Mouse (Mus musculus) T-helper 17 cell (primary cell): ENCODE data around the gene Upk3a.

ENCODE experiments used
- in situ Hi-C, 2 experiments: fragments of 300-600 bp; cut with MboI, MseI; formaldehyde crosslinking; loops; 1 replicate in 1 of 2; 2 replicates in 1 of 2; pipeline ENCODE4 v1.15.1; 2025; ENCODE audit warnings: high pct_unique_total_duplicates in 2 of 2

Gene Upk3a

DNA sequence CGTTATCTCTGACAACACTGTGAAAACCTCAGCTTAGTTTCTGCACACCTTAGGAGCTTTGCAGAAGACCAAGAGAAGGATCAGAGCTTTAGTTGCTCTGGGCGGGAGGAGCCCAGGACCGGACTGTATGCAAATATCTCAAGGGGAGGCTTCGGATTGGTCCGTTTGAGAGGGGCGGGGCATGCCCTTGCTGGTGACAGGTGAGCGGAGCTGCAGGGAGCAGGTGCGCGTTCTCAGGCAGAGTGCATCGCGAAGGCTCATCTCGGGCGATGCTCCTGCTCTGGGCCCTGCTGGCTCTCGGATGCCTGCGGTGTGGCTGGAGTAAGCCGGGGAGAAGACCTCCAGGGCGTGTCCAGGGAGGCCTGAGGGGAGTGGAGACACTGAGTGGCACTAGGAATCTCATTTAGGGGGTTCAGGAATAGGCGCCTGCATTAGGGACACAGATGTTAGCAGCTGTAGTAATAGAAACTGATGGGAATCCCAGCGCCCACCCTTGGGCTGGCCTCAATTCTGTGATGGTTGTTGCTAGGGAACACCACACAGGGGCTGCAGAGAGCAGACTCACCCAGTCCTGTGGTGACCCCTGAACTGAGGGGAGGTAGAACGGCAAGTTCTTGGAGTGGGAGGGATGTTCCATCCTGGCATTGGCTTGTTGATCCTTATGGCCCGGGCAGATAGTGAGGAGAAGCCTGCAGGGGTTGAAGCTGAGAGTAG lies at the start of gene Upk3a:
Gene Upk3a (plus strand): TSS at position 191 of the 714 bp plus-strand sequence.
- in situ Hi-C loops: no loop called here

DNA sequence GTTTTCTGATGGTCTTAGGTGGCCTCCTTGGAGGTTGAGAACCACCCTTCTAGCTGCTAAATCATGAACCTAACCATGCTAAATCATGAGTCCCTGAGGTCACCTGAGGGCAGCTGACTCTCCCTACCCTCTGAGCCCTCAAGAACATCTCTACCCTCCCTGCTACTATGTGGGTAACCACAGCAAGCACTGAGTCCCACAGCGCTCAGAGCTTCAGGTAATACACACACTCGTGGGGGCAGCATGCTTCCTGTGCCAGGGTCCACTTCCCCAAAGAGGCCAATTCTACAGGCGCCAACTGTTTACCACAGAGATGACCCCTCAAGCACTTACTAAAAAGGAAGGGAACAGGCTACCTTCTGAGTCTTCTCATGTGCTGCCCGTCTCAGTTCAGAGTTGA lies 48.4 kb upstream of the Upk3a start:
- in situ Hi-C loops: no loop called here

DNA sequence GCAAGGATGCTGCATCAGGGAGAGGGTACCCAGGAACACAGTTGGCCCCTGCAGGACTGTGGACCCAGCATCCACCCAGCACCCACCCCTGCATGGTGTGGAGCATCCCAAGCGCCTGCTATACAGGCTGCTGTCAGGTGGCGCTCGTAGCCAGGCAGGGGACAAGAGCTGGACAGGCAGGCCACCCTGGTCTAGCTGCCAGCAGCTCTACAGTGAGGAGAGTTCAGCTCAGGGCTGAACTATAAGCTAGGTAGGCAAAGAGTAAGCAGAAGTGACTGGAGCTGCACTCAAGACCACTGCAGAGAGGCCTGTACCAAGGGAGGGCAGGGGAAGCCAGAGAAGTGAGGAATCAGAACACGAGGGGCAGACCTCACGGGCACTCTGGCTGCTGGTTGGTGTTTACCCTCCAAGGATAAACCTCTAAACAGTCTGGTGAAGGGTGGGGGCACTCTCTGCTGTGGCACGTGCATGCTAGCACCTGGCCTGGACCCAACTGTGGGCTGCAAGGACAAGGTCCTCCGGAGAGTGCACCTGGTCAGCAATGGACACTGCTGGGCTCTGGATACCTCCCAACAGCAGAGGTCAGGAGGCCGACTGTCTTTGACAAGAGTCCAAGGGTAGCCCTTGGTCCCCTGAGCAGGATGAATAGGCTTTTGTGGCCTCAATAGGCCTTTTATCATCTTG lies 43.9 kb upstream of the Upk3a start:
- in situ Hi-C loops: no loop called here

DNA sequence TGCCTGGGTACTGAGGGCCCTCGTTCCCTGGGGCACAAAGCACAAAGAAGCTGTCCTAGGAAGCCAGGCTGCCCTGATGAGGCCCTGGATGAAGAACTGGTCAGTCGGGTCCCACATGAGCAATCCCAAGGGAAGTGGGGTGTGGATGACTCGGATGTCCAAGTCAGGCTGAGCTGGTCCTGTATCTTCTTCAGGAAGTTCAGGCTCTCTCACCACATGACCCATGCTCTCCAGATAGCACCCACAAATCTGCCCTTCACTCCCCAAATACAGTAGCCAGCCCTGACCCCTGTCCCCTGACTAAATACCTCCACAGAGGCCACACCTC lies 43.4 kb upstream of the Upk3a start:
- in situ Hi-C loops: no loop called here

DNA sequence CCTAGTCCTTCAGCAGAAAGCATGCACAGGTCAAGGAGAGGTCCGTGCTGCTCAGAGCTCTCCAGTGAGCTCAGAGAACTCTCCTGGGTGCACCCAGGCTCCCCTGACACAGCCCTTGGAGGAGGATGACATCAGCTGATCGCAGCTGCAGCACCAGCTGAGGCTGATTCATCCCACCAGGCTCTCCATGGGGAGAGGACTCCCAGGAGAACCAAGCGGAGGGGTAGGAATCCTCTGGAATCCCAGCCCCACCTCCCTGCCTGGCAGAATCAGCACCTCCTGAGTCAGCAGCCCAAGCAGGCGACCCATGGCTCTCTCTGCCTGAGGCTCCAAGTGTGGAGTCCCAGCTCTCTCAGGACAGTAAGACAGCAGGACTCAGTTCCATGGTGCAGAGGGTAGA lies 41.2 kb upstream of the Upk3a start:
- in situ Hi-C loops: no loop called here

DNA sequence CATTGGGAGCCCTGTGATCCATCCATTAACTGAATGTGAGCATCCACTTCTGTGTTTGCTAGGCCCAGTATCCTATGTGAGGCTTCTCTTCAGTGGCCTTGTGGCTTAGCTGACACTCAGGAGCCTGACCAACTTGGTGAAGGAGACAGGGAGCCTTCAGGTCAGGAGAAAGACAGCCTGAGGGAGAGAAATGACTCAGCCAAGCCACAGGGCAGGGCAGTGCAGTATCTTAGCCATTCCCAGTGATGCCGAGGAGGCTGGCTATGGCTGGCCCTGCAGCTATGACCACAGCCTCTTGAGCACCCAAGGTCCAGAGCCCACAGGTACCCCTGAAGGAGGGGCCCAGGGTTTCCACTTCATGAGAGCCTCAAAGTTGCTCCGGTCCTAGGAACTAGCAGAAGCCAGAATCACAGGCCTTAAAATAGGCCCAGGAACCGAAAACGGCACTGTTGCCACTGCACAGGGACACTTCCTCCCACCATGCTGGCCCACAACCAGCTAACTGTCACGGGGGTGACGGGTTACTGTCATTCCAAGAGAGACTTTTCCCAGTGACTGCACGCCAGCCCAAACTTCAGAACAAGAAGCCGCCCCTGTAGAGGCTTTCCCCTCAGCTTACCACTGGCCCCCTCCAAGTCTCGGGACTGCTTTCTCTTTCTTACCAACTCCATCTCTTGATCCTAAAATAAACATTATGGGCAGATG lies 35.2 kb upstream of the Upk3a start:
- in situ Hi-C loops: no loop called here

DNA sequence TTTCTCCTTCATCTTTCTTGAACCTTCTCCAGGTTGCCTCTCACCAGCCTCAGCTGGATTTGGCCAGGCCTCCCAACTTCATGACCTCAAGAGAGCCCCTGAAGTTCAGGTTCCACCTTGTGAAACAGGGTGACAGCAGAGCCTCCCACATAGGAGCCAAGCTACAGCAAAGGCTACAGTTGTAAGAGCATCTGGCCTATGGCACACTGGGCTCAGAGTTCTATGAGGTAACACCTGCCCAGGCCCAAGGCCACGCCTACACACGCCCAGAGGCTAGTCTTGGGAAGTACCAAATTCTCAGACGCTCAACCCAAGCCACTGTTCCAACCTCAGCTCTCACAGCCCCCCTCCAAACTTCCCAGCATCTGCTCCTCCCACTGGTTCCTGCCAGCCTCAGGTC lies 34.1 kb upstream of the Upk3a start:
- in situ Hi-C loops: no loop called here

DNA sequence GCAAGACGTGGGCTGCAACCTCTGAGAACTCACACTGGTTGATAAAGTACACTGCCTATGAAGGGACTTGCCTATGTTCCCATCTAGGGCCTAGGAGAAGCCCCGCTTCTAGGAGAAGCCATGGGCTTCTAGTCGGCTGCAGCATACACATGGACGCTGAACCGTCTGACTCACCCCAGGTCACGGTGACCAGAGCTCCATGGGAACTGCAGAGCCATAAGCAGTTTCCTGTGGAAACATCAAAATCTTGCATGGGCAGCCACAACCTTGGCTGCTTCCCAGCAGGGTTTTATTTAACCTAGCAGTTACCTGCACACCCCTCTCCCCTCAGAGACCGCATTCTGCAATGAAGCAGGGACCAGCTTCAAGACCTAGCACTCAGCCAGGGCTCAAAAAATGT lies 33.2 kb upstream of the Upk3a start:
- in situ Hi-C loops: no loop called here

DNA sequence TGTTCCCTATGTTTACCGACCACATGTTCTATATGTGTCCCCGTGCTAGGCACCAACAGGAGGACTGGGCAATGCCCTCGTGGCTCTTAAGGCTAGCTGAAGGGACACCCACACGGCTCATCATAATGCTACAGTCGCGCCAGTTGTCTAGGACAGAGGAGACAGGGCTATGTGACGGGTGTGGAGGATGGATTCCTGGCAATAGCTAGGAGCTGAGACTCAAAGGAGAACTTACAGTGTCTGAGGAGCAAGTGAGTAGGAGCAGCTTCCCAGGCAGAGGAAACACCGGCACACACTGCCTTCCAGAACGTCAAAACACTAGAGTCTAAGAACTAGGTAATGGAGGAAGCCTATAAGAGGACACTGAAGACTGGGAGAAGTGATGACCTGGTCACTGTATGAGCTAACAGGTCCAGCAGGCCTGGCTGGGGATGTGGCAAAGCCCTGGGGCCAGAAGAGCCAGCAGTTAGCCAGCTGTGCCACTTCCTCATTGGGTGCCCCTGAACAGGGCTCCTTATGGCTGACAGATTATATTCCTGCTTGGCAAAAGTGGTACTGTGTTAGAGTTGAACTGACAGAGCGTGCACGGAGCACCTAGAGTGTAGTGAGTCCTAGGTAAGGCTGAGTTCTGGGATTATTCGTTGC lies 31.3 kb upstream of the Upk3a start:
- in situ Hi-C loops: loop anchor here in 1 of 2 experiments (5.0 kb wide), 2 partner anchors 63 to 128 kb away; partner anchors contain the start of genes Gm29666, Nup50 and Phf21b

DNA sequence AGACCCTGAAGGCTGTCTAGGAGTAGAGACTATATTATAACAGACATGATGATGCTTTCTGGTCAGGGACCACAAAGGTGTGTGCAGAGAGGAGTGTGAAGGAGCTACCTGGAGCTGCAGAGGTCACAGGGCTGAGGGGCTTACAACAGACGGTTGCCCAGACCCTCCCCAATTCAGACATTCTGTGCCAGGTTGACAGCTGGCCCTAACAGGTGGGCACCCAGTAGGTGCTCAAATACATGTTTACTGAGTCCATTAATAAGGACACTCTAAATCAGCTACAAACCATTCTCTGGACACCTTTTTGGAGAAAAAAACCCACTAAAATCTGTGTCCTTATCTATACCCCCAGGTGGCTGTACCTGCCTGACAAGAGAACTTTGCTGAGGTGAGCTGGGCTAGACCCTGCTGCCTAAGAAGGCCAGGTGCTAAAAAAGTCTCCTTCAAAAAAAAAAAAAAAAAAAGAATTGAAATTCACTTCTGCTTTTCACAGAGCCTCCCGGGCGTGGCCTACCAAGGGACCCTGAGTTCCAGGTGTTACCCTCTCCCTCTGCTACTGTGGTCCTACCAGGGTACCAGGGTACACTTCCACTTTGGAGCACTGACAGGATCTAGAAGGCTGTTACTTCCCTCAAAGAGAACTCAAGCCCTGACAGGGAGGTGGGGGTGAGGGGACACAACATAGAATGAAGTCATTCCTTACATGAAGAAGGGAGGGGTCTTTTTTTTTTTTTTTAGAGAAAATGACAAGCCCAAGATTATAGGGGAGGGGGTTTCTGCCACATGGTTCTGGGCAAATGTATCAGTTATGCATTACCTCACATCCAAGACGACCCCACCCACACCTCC lies 30.5 kb upstream of the Upk3a start:
- in situ Hi-C loops: loop anchor here in 1 of 2 experiments (5.0 kb wide), 2 partner anchors 64 to 129 kb away; partner anchors contain the start of genes Gm29666, Nup50 and Phf21b

DNA sequence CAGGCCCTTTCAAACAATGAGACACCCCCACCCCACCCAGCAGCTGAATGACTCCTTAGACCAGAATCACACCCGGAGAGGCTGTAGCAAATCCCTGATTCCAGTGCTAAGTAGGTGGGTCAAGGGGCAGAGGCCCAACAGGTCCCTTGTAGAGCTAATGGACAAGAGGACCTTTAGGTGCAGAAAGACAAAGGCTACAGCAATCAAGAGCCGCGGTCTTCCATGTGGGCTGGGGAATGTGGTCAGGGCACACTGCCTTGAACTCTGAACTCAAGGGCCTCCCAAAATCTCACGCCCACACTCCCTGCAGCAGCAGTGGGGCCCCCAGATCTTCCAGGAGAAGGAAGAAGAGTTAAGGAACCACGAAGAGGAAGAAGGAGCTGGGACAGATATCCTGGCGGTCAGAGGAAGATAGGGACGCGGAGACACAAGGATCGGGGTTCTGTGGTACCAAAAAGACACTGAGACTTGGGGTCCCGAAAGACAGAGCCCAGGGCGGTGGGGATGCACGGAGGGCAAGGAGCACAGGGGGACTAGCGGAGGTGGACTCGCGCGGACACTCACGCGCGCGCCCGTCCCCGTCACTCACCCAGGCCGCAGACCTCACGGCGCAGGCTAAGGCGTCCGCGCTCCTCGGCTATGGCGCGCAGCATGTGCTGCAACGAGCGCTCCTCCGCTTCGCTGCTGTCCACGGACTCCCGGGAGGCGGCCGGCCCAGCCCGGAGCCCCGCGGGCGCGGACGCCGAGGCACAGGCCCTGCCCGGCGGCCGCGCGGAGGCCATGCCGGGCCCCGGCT lies 29.7 kb upstream of the Upk3a start:
- in situ Hi-C loops: loop anchor here in 1 of 2 experiments (5.0 kb wide), 2 partner anchors 65 to 130 kb away; partner anchors contain the start of genes Gm29666, Nup50 and Phf21b

DNA sequence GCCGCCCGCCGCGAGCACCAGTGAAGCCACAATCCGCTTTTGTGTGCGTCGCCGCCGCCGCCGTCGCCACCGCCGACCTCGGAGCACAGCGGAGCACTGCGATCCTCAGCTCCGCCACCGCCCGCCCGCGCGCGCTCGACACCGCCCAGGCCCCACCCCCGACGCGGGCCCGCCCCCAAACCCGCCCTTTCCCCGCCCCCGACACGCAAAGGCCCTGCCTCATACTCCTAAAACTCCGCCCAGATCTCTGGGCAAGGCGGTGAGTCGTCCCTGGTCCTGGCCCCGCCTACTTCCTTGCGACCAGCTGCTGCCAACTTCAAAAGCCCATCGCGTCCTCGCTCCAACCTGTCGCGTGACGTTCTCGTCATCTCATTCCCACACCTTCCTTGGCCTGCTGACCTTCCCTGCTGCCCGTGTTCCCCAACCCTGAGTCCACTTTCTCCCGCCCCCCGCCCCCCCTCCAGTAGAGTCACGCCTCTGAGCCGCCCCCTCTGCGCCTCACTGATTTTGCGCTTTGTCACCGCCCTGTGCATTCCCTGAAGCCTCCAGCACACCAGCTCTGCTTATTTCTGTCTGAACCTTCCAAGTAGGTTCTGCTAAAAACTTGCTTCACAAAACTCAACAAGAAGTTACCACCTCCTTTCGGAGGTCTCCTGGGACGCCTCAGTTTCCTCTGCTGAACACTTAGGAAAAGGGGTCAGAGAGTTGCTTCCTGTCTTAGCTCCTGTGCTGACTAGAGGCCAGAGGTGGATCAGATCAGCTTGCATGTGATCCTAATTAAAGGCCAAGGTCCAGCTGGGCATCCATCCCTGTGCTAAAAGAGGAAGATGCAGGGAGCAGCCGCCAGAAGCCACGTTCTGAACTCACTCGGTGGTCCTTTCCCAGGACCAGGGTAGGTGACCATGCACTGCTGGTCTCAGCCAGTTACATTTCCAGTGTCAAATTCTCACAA lies 28.8 kb upstream of the Upk3a start, which contains the start of gene 5031439G07Rik:
Gene 5031439G07Rik (minus strand): TSS at position 678 of the 952 bp plus-strand sequence.
- in situ Hi-C loops: loop anchor here in 1 of 2 experiments (5.0 kb wide), 2 partner anchors 66 to 131 kb away; partner anchors contain the start of genes Gm29666, Nup50 and Phf21b

DNA sequence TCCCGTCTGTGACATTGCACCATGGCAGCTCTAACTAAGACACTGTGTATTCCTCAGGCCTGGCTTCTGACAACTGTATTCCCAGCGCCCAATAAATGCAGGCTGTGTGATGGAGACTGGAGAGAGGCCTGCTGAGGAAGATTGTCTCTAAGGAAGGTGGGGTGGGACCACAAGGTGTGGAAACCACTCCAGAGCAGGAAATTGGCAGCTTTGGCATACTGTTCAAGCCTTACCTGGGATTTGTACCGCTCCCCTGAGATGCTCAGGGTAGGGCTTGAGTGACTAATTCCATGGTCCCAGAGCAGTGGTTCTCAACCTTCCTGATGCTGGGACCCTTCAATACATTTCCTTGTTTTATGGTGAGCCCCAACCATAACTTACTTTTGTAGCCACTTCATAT lies 27.8 kb upstream of the Upk3a start:
- in situ Hi-C loops: loop anchor here in 1 of 2 experiments (5.0 kb wide), 2 partner anchors 67 to 132 kb away; partner anchors contain the start of genes Gm29666, Nup50 and Phf21b

DNA sequence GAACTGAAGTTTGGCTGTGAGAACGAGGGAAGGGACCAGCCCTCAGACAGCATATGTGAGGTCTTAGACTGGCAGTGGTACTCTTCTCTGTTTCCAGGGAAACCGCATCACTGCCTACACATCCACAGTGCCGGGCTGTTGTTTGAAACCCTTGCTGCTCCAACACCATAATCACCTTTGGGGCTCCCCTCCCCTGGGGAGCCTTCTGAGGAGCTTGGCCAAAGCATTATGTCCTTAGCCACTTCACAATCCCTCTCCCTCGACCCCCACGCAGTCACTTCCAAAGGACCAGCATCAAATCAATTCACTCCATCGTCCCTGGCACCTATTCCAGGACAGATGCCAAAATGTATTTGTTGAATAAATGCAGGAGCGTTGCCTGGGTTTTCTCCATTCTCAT lies 27.2 kb upstream of the Upk3a start:
- in situ Hi-C loops: loop anchor here in 1 of 2 experiments (5.0 kb wide), 2 partner anchors 67 to 132 kb away; partner anchors contain the start of genes Gm29666, Nup50 and Phf21b

DNA sequence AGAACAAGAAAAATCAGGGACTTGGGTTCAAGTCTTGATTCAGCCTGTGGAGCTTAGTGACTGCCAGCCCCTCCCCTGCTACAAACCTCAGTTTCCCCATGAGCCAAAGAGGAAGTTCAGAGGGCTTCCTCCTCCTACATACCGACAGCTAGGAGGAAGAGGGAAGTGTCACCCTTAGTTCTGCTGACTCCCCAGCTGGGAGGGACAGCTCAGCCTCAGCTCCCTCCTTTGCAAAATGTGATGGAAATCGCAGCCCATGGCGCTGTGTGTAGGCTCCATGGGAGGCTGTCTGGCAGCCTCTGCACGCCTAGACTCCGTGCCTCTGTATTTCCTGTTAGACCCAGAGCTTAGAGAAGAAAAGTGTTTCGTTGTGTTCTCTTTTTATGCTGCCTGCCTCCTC lies 22.4 kb upstream of the Upk3a start:
- in situ Hi-C loops: no loop called here

DNA sequence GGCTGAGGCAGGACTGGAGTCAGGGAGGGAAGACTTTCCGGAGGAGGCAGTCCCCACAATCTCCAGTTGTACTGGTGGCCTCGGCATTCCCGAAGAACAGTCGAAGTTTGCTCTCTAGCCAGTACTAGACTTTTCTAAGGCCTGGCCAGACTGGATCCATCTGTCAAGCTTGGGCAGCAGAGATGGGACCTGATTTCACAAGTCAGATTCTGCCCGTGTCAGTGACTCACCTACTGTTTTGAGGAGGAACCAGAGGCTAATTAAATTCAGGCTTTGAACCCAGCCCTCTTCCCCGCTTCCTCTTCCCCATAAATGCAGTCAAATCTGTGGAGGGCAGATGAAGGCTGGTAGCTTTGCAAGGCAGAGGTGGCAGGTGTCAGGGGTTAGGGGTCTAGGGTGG lies 21.9 kb upstream of the Upk3a start:
- in situ Hi-C loops: loop anchor here (5.0 kb wide), 1 partner anchor 77 kb away; no protein-coding TSS in a partner anchor

DNA sequence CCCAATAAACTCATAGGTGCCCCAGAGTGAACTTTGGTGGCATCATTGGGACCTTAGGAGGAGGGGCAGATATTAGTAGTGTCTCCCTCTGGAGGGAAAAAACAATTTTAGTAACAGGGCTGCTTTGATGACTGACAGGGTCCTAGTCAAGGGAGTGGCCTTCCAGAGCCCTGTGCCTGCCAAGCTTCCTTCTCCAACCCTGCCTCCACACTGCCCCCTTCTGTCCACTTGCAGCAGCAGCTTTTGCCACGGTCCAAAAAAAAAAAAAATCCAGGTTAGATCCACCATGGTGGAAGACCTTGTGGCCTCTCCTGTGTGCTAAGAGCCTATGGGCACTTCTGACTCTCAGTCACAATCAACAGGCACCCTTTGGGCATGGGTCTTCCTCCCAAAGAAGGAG lies 21.0 kb upstream of the Upk3a start:
- in situ Hi-C loops: loop anchor here (5.0 kb wide), 1 partner anchor 76 kb away; no protein-coding TSS in a partner anchor

DNA sequence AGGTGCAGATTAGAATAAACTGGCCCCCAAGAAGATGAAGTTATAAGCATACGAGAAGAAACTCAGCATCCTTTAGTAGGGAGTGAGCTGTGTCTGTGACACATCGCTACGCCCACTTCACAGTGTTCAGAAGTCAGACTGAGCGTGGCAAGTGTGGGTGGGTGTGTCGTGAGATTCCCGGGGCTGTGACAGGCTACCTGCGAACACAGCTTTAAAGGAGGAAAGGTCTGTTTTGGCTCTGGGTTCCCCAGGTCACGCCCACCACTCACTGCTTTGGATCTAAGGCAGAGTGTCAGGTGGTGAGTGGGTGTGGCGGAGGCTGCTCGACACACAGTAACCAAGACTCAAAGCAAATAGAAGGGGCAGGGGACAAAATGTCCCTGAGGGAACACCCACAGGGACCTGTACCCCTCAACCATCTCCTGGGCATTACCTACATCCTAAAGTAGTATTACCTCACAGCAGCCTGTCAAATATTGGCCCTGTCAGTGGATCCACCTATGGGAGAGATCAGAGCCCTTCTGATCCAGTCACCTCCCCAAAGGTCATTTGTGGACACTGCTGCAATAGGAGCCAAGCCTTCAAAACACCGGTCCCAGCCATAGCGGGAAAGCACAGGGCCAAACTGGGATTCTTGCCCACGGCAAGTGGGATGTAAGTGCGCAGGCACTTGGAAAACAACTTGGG lies 19.0 kb upstream of the Upk3a start:
- in situ Hi-C loops: loop anchor here (5.0 kb wide), 1 partner anchor 74 kb away; no protein-coding TSS in a partner anchor
